Mouse (Mus musculus) heart, embryonic 10.5 days (tissue): ENCODE measurements around the gene Alkbh4. TPM values are rescaled to one million over a fixed set of nuclear protein-coding genes. Genes with fewer than 3 reads are reported as not detected.
"Not testable (repeated sequence)": the region's sequence is repeated elsewhere in the genome, so short reads cannot be mapped to it uniquely, and the experiment has no call there.

ENCODE experiments used
- DNase-seq: peaks from one replicate; pipeline ENCODE4 v3.0.0-alpha.2; 2017; ENCODE audit warnings: low spot score
- H3K27ac ChIP-seq: fragments of 300-500 bp; sonication (generic); 2 replicates; pipeline ENCODE4 v1.5.1; 2016; ENCODE audit warnings: mild to moderate bottlenecking
- H3K27me3 ChIP-seq: fragments of 300-500 bp; sonication (generic); 2 replicates; pipeline ENCODE4 v1.6.1; 2016; ENCODE audit warnings: mild to moderate bottlenecking; ENCODE audit not compliant: poor library complexity, insufficient read depth, severe bottlenecking
- H3K36me3 ChIP-seq: fragments of 300-500 bp; sonication (generic); 2 replicates; pipeline ENCODE4 v1.6.1; 2016; ENCODE audit warnings: mild to moderate bottlenecking, moderate library complexity
- H3K4me1 ChIP-seq: fragments of 300-500 bp; sonication (generic); 2 replicates; pipeline ENCODE4 v1.6.1; 2016; ENCODE audit warnings: mild to moderate bottlenecking
- H3K4me3 ChIP-seq: fragments of 300-500 bp; sonication (generic); 2 replicates; pipeline ENCODE4 v1.5.1; 2016; ENCODE audit warnings: mild to moderate bottlenecking, moderate library complexity
- H3K9me3 ChIP-seq: fragments of 300-500 bp; sonication (generic); 2 replicates; pipeline ENCODE4 v1.6.1; 2016; ENCODE audit warnings: mild to moderate bottlenecking, moderate library complexity
- WGBS: fragments of 180-500 bp; shearing (Covaris S2); methylation state at CpG from one replicate; pipeline ENCODE4 v1.1.7; 2016; 5-methylcytosine and 5-hydroxymethylcytosine counted together
- polyA plus RNA-seq: library from polyadenylated mRNA; unstranded; fragments of >200 nt; fragmentation: Nextera tagmentation; extraction: Ambion mirVana; gene quantifications from 2 replicates; pipeline ENCODE4 v1.2.1, GENCODE M21; 2016

The Alkbh4 gene
- polyA plus RNA-seq, 1 experiment from 2014 or later = 21.7 TPM

- 79% methylated on average over 5 of the region's 5 CpGs for WGBS
- H3K4me1 ChIP-seq, DNase-seq: not testable (repeated sequence)
These were observed 13.2 kb downstream of the Alkbh4 start for GRCm38 (mm10) chr5:136149134-136149576.

GRCm38 (mm10) chr5:136152365-136152764 lies 16.4 kb downstream of the Alkbh4 start:
- Histone ChIP-seq H3K36me3 (no peaks in the 10 kb centered on the region), H3K27me3 (no peaks in the 10 kb centered on the region), H3K27ac (no peak overlapping the region), H3K9me3 (no peaks in the 10 kb centered on the region), H3K4me1 (no peaks in the 10 kb centered on the region), H3K4me3 (no peak overlapping the region)
- WGBS = 81% methylated on average over 8 of the region's 8 CpGs
- DNase-seq = no peak

More at GRCm38 (mm10) chr5:136149134-136149576, 13.2 kb downstream of the Alkbh4 start:
- not testable (repeated sequence) for H3K4me3 ChIP-seq, H3K27ac ChIP-seq, H3K36me3 ChIP-seq, H3K27me3 ChIP-seq, H3K9me3 ChIP-seq

- no peaks in the 10 kb centered on the region for H3K4me1 ChIP-seq
- H3K4me3 ChIP-seq = no peak overlapping the region
- no peak overlapping the region for H3K27ac ChIP-seq
- 74% methylated on average over 5 of the region's 5 CpGs for WGBS
- H3K27me3 ChIP-seq = no peaks in the 10 kb centered on the region
- H3K9me3 ChIP-seq = no peaks in the 10 kb centered on the region
- H3K36me3 ChIP-seq = no peaks in the 10 kb centered on the region
- no peak for DNase-seq
These were observed 19.5 kb downstream of the Alkbh4 start for GRCm38 (mm10) chr5:136155399-136155798.

GRCm38 (mm10) chr5:136160084-136160483 lies 24.1 kb downstream of the Alkbh4 start:
- H3K4me1 ChIP-seq, H3K36me3 ChIP-seq, H3K4me3 ChIP-seq, DNase-seq, H3K27me3 ChIP-seq, H3K27ac ChIP-seq, H3K9me3 ChIP-seq: not testable (repeated sequence)
- 88% methylated on average over 11 of the region's 12 CpGs for WGBS

- H3K36me3 ChIP-seq = no peaks in the 10 kb centered on the region
- no peaks in the 10 kb centered on the region for H3K4me1 ChIP-seq
- 83% methylated on average over 11 of the region's 11 CpGs for WGBS
- no peak for DNase-seq
- no peak overlapping the region for H3K4me3 ChIP-seq
- H3K27ac ChIP-seq = no peak overlapping the region
- H3K9me3 ChIP-seq = peaks cover 5% of the 10 kb centered on the region; the same call in 1 of the 2 replicates
- H3K27me3 ChIP-seq = no peaks in the 10 kb centered on the region
These were observed 28.0 kb downstream of the Alkbh4 start for GRCm38 (mm10) chr5:136163807-136164474.

- no peak overlapping the region for H3K4me3 ChIP-seq
- H3K9me3 ChIP-seq = peaks cover 5% of the 10 kb centered on the region; the same call in 1 of the 2 replicates
- peaks cover 4% of the 10 kb centered on the region; the same call in 1 of the 2 replicates for H3K4me1 ChIP-seq
- WGBS = 78% methylated on average over 8 of the region's 8 CpGs
- no peaks in the 10 kb centered on the region for H3K27me3 ChIP-seq
- no peak for DNase-seq
- no peak overlapping the region for H3K27ac ChIP-seq
- H3K36me3 ChIP-seq = no peaks in the 10 kb centered on the region
These were observed 29.3 kb downstream of the Alkbh4 start for GRCm38 (mm10) chr5:136165246-136165645.

GRCm38 (mm10) chr5:136167296-136167695 lies 31.4 kb downstream of the Alkbh4 start:
- Histone ChIP-seq H3K4me3 (no peak overlapping the region), H3K27me3 (0 out of 2 replicates have a peak, but pooled peaks cover 9% of the 10 kb centered on the region), H3K4me1 (peaks cover 18% of the 10 kb centered on the region), H3K27ac (no peak overlapping the region), H3K9me3 (peaks cover 5% of the 10 kb centered on the region; the same call in 1 of the 2 replicates), H3K36me3 (no peaks in the 10 kb centered on the region)
- WGBS = 83% methylated on average over 4 of the region's 4 CpGs
- DNase-seq = no peak

GRCm38 (mm10) chr5:136168071-136168470 lies 32.1 kb downstream of the Alkbh4 start:
- H3K36me3 ChIP-seq = no peaks in the 10 kb centered on the region
- no peak overlapping the region for H3K27ac ChIP-seq
- no peak overlapping the region for H3K4me3 ChIP-seq
- peaks cover 5% of the 10 kb centered on the region; the same call in 1 of the 2 replicates for H3K9me3 ChIP-seq
- H3K4me1 ChIP-seq = peaks cover 18% of the 10 kb centered on the region
- H3K27me3 ChIP-seq = 0 out of 2 replicates have a peak, but pooled peaks cover 9% of the 10 kb centered on the region
- no peak for DNase-seq
- WGBS = 86% methylated on average over 3 of the region's 3 CpGs

GRCm38 (mm10) chr5:136169626-136170511 lies 33.9 kb downstream of the Alkbh4 start:
- DNase-seq = no peak
- peak overlapping the region; percentile 81 for H3K27ac ChIP-seq
- H3K9me3 ChIP-seq = peaks cover 5% of the 10 kb centered on the region; the same call in 1 of the 2 replicates
- H3K27me3 ChIP-seq = 0 out of 2 replicates have a peak, but pooled peaks cover 9% of the 10 kb centered on the region
- WGBS = 16% methylated on average over 15 of the region's 15 CpGs
- H3K4me1 ChIP-seq = peaks cover 18% of the 10 kb centered on the region
- H3K36me3 ChIP-seq = no peaks in the 10 kb centered on the region
- peak overlapping the region; percentile 73 for H3K4me3 ChIP-seq

GRCm38 (mm10) chr5:136170512-136171362 lies 34.8 kb downstream of the Alkbh4 start, which contains the start of gene Orai2:
TSS of gene Orai2 (minus strand) at chr5:136170713.
- Histone ChIP-seq H3K4me1 (peaks cover 18% of the 10 kb centered on the region), H3K36me3 (no peaks in the 10 kb centered on the region), H3K9me3 (peaks cover 5% of the 10 kb centered on the region; the same call in 1 of the 2 replicates), H3K27ac (peak within 1 kb of the TSS; percentile 81), H3K27me3 (0 out of 2 replicates have a peak, but pooled peaks cover 9% of the 10 kb centered on the region), H3K4me3 (peak within 1 kb of the TSS; percentile 73)
- peak; percentile 87 for DNase-seq
- WGBS = 5% methylated on average over 49 of the region's 49 CpGs

- Histone ChIP-seq H3K27me3 (0 out of 2 replicates have a peak, but pooled peaks cover 9% of the 10 kb centered on the region), H3K36me3 (no peaks in the 10 kb centered on the region), H3K4me3 (peak overlapping the region; percentile 73), H3K27ac (peak overlapping the region; percentile 81), H3K9me3 (peaks cover 5% of the 10 kb centered on the region; the same call in 1 of the 2 replicates), H3K4me1 (peaks cover 18% of the 10 kb centered on the region)
- DNase-seq = no peak
- 35% methylated on average over 17 of the region's 17 CpGs for WGBS
These were observed 35.7 kb downstream of the Alkbh4 start for GRCm38 (mm10) chr5:136171363-136172341.
